Mouse (Mus musculus) E14TG2a.4 (cell line): ENCODE data around the gene Olfr913.
A peak's percentile ranks its signal among the peaks of the same experiment; 100 is the strongest.

Source experiments
- H3K27me3 ChIP-seq: 2 replicates; pipeline ENCODE4 v1.6.1; 2014; ENCODE audit warnings: low read length, control low read depth; ENCODE audit not compliant: insufficient read depth
- H3K36me3 ChIP-seq: 2 replicates; pipeline ENCODE4 v1.6.1; 2014; ENCODE audit warnings: low read length, control low read depth; ENCODE audit not compliant: insufficient read depth
- H3K4me1 ChIP-seq: replicated peaks from 2 replicates; pipeline ENCODE4 v1.6.1; 2014; ENCODE audit warnings: low read depth, low read length, control low read depth
- H3K4me3 ChIP-seq: replicated peaks from 2 replicates; pipeline ENCODE4 v1.5.1; 2014; ENCODE audit warnings: mild to moderate bottlenecking, low read length
- H3K9me3 ChIP-seq: 2 replicates; pipeline ENCODE4 v1.6.1; 2014; ENCODE audit warnings: low read length, control low read depth
- CTCF ChIP-seq: conservative IDR thresholded peaks from 2 replicates; pipeline ENCODE4 v1.5.1; 2014; ENCODE audit warnings: low read length
- NANOG ChIP-seq: IDR thresholded peaks from 2 replicates; pipeline ENCODE4 v1.6.1; 2014; ENCODE audit warnings: borderline replicate concordance, low read length, mixed read lengths
- POU5F1 ChIP-seq: IDR thresholded peaks from 2 replicates; pipeline ENCODE4 v1.6.1; 2014; ENCODE audit warnings: low read length, borderline replicate concordance

The Olfr913 gene

DNA sequence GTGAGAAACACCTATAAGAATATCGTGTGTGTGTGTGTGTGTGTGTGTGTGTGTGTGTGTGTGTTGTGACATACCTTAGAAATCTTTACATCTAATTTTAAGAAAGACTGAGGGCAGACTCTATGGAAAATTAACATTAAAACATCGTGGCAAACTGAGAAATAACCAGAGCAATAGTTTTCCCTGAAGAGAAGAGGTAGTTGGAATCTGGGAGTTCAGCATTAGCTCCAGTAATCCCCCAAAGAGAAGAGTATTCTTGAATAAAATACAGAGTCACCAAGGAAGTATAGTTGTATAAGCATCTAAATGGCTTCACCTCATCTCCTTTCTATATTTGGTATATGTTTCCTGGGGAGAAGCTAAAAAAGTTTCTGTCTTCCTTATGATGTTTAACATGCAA, at the start of gene Olfr913:
Gene Olfr913 (plus strand): TSS at position 301 of the 400 bp plus-strand sequence.
- H3K4me3 ChIP-seq, result no peak within 1 kb of the TSS
- TF ChIP-seq CTCF (no peak), NANOG (no peak), POU5F1 (no peak)
- H3K4me1 ChIP-seq, result peaks cover 13% of the 10 kb centered on the region
- H3K36me3 ChIP-seq, result no peaks in the 10 kb centered on the region
- peaks cover 22% of the 10 kb centered on the region for H3K9me3 ChIP-seq
- H3K27me3 ChIP-seq, result no peaks in the 10 kb centered on the region

GRCm38 (mm10) chr9:38579878-38580277, 12.7 kb upstream of the Olfr913 start, which contains the start of gene Olfr912:
Olfr912 (plus strand) TSS chr9:38580178.
- no peak for TF ChIP-seq POU5F1
- TF ChIP-seq CTCF, result no peak
- TF ChIP-seq NANOG, result no peak
- H3K27me3 ChIP-seq, result no peaks in the 10 kb centered on the region
- no peaks in the 10 kb centered on the region for H3K4me1 ChIP-seq
- H3K9me3 ChIP-seq, result peaks cover 6% of the 10 kb centered on the region
- H3K36me3 ChIP-seq, result no peaks in the 10 kb centered on the region
- H3K4me3 ChIP-seq, result no peak within 1 kb of the TSS

DNA sequence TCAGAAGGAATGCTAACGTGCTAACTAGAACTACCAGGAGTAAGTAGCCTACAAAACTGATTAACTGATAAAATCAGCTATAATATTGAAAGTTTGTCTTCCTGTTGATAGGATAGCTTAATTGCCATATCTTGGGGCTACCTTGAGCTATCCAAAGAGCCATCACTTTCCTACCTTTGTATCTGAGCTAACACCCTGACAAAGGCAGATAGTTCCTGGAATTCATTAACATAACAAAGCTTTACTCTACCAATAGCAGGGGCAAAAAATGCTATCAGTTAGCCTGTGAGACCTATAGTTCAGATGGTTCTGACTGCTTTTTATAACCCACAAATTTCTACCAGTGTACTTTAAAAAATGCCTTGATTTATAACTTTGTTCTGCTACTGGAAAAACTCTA, 1.5 kb upstream of the Olfr913 start:
- Histone ChIP-seq H3K9me3 (peaks cover 28% of the 10 kb centered on the region), H3K27me3 (no peaks in the 10 kb centered on the region), H3K36me3 (no peaks in the 10 kb centered on the region), H3K4me3 (no peak overlapping the region), H3K4me1 (peaks cover 13% of the 10 kb centered on the region)
- TF ChIP-seq CTCF, result no peak
- 0 out of 2 replicates have a peak, but pooled peaks have one; percentile 21 for TF ChIP-seq POU5F1
- TF ChIP-seq NANOG, result peak; percentile 49; the same call in 1 of the 2 replicates

- no peaks in the 10 kb centered on the region for H3K4me1 ChIP-seq
- H3K9me3 ChIP-seq, result no peaks in the 10 kb centered on the region
- TF ChIP-seq NANOG, result no peak
- TF ChIP-seq CTCF, result no peak
- no peak for TF ChIP-seq POU5F1
- no peak within 1 kb of the TSS for H3K4me3 ChIP-seq
- H3K36me3 ChIP-seq, result no peaks in the 10 kb centered on the region
- H3K27me3 ChIP-seq, result no peaks in the 10 kb centered on the region
These were observed 12.2 kb downstream of the Olfr913 start, which contains the start of gene Olfr914 for GRCm38 (mm10) chr9:38604802-38605201. Olfr914 (plus strand) TSS chr9:38605102.

- TF ChIP-seq NANOG, result peak; percentile 38; the same call in 1 of the 2 replicates
- no peak for TF ChIP-seq POU5F1
- Histone ChIP-seq H3K4me1 (no peaks in the 10 kb centered on the region), H3K9me3 (peaks cover 67% of the 10 kb centered on the region), H3K36me3 (no peaks in the 10 kb centered on the region), H3K4me3 (no peak overlapping the region), H3K27me3 (no peaks in the 10 kb centered on the region)
These were observed 39.8 kb downstream of the Olfr913 start for GRCm38 (mm10) chr9:38632406-38632805.
